Mouse (Mus musculus) activated CD4-positive, CD25-positive, alpha-beta regulatory T cell, adult 9 weeks (primary cell): ENCODE measurements around the gene Prkrip1. TPM values are rescaled to one million over a fixed set of nuclear protein-coding genes. Genes with fewer than 3 reads are reported as not detected.

Source experiments
- polyA plus RNA-seq: library from polyadenylated mRNA; unstranded; fragments of 100-300 nt; shearing (Covaris generic); gene quantifications from one replicate; pipeline ENCODE4 v1.2.1, GENCODE M21; 2017

Gene Prkrip1
- 51.6 TPM for polyA plus RNA-seq

DNA sequence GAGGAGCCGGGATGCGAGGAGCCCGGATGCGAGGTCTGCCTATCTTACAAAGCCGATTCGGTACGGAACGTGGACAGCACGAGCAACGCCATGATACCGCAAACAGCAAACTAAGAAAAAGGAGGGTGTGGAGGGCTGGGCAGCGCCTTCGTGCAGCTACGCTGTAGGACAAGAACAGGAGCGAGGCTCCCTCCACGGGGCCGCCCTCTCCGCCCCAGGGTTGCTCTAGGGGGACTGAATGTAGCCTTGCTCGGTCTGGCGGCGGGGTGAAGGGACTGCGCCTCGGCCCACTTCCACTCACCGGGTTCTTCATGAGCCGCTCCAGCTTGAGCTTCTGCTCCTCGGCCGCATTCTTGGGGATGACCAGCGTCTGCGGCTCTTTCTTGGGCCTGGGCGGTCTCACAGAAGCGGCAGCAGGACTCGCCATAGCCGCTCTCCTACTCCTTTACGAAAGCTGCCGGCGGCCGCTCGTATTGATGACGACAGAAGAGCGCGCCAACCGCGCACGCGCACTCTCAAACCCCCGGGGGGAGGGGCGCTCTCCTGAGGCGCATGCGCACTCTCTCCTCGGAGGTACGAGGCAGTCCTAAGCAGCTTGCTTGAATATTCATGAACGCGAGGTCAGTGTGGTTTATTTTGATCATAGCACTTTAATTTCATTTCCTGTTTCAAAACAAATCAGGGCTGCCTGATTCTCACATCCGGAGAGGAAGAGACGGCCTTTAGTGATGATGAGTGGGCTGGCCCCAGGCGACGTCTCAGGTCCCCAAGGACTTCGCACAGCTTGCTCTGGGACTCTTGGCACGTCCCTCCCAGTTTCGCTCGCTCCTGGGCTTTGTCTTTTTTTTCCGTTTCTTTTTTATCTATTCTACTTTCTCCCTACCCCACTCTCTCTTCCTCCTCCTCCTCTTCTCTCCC is at the start of gene Prkrip1:
Prkrip1 (minus strand) TSS at position 490 of the 918 bp plus-strand sequence.

DNA sequence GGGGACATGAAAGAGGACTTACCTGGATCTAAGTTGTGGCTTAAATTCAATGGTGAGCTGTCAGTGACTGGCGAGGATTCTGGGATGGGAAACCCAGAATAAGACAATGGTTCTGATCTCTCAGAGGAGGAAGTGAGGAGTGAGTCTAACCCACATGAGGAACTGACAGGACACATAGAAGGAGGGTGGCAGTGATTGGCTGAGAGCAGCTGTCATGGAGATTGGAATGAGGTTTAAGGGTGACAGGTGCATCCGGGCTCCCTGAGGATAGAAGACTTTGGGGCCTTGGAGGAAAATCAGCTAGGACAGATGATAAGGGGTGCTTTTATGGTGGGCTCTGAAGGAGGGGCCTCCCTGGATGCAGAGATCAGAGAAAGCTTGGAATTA is 47.7 kb upstream of the Prkrip1 start, which contains the start of gene Sh2b2:
Sh2b2 (minus strand) TSS at position 105 of the 387 bp plus-strand sequence.

DNA sequence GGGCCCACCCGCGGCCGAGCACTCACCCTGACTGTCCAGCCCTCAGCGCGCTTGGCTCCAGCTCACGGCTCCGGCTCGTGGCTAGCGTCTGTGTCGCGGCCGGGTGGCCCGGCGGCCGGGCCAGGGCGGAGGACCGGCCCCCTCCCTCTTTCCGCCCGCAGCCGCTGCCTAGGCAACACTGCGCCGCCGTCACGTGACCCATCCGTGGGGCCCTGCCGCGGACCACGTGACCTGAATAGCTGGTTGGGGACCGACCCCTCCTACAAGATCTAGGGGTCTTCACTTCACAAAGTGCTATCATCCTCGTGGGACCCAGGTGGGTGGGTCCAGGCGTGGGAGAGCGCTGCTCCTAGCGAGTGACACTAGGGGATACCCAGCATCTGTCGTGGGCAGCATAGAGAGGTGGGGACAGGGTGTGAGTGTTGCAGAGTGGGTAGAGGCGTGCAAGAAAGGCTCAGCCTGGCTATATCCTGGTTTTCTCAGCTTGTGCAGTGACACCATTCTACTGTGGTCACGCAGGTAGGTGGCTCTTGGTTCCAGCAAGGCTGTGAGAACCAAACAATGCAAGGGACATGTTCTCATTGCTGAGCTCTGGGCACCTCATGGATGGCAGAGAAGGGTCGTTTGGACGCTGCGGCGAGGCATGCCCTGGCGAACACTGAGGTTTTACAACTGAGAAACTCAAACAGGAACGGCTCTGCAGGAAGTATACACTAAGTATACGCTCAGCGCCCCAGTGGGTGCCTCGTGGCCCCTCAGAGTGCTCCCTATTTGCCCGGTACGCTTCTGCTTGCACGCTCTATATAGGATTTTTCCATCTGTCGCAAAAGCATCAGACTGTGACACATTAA is 28.0 kb downstream of the Prkrip1 start, which contains the start of gene Orai2:
Orai2 (minus strand) TSS at position 202 of the 851 bp plus-strand sequence.

DNA sequence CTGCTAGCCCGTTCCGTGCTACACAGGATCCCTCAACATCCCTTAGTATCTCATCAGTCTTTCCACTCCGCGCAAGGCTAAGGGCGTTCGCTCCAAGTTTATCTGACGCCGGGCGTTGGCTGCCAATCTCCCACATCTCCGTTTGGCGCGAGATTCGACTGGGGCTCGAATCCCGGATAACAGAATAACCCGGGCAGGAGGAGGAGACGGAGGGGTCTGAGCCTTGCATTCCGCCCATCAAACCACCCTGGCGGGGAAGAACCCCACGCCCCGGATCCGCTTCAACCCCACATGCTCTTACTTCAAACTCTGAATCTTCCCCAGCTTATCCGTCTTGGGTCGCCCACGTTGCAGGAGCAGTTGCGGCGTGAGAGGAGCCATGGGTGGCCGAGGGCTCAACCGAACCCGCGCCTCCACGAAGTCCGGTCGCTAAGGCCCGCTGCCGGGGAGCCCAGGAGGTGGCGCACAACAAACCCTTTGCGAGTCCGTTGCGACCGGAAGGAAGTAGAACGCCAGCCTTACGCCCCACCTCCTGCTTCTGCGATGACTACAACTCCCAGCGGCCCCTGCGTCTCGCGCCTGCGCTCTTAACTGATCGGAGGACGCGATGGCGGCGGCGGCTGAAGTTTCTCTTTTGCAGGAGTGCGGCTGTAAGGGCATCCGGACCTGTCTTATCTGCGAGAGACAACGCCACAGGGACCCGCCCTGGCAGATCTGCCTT is 63.0 kb downstream of the Prkrip1 start, which contains the start of the genes Lrwd1 and Alkbh4:
Lrwd1 (minus strand) TSS at position 504 of the 721 bp plus-strand sequence.
Alkbh4 (plus strand) TSS at position 576 of the 721 bp plus-strand sequence.

Other genes with a start within 250 kb of the Prkrip1 start
- 1.1 TPM for gene Ssc4d, start 224.4 kb downstream of the Prkrip1 start, polyA plus RNA-seq
- gene Zp3, start 218.9 kb downstream of the Prkrip1 start, polyA plus RNA-seq: not detected
- 23.3 TPM for gene Dtx2, start 204.2 kb downstream of the Prkrip1 start, polyA plus RNA-seq
- not detected for gene Upk3b, start 160.5 kb downstream of the Prkrip1 start, polyA plus RNA-seq
- not detected for gene Upk3bl, start 144.5 kb downstream of the Prkrip1 start, polyA plus RNA-seq
- 2.1 TPM for gene Rasa4, start 115.0 kb downstream of the Prkrip1 start, polyA plus RNA-seq
- gene Polr2j, start 82.3 kb downstream of the Prkrip1 start, polyA plus RNA-seq: 176 TPM
- gene Lrwd1, start 62.9 kb downstream of the Prkrip1 start, polyA plus RNA-seq: 58.2 TPM
- gene Alkbh4, start 62.8 kb downstream of the Prkrip1 start, polyA plus RNA-seq: 64.1 TPM
- gene Orai2, start 28.2 kb downstream of the Prkrip1 start, polyA plus RNA-seq: 78.2 TPM
- not detected for gene Sh2b2, start 47.6 kb upstream of the Prkrip1 start, polyA plus RNA-seq